Mouse (Mus musculus) cerebellum, adult 2 months (tissue): ENCODE results near the gene Nobox.

Experiments used
- CTCF ChIP-seq: fragments of 200-500 bp; IDR thresholded peaks from 2 replicates; pipeline ENCODE4 v1.5.1; 2011; ENCODE audit warnings: low read depth, mild to moderate bottlenecking, control low read depth, low read length, moderate library complexity, borderline replicate concordance; ENCODE audit not compliant: insufficient read depth
- POLR2A ChIP-seq: fragments of 200-500 bp; IDR thresholded peaks from 2 replicates; pipeline ENCODE4 v1.6.1; 2011; ENCODE audit warnings: low read length, control low read depth, borderline replicate concordance; ENCODE audit not compliant: insufficient read depth

DNA sequence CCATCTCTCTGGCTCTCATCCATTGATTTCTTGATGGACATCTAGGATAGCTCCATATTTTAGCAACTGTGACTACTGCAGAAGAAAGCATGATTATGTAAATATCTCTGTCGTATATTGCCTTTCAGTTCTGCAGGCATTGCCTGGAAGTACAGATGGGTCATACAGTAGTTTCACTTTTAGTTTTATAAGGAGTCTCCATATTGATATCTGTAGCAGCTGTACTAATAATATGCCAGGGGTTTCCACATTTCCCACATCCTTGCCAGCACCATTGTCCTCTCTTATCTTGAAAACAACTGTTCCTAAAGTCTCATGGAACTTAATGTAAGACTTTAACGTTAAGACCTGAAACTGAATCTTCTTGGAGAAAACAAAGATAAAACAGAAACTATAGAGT, 48.6 kb downstream of the Nobox start:
- no peak for TF ChIP-seq CTCF
- no peak for TF ChIP-seq POLR2A
